Mouse (Mus musculus): ENCODE measurements around the gene Tmem274. TPM values are rescaled to one million over a fixed set of nuclear protein-coding genes. Genes with fewer than 3 reads are reported as not detected.

The Tmem274 gene
- polyA plus RNA-seq, 1 experiment = not detected

- no peak overlapping the region for H3K27ac ChIP-seq (ENCODE audit: insufficient read depth, low read depth, low read length)
Measured at GRCm38 (mm10) chr4:149469557-149469956, 7.6 kb upstream of the Tmem274 start.

GRCm38 (mm10) chr4:149475096-149475495, 2.1 kb upstream of the Tmem274 start:
- Histone ChIP-seq H3K4me1 (ENCODE audit: control insufficient read depth, insufficient read depth, insufficient read length, low read length) (no peaks in the 10 kb centered on the region), H3K36me3 (ENCODE audit: control insufficient read depth, insufficient read depth, low read length) (peaks cover 18% of the 10 kb centered on the region), H3K4me3 (ENCODE audit: low read depth, low read length) (no peak overlapping the region), H3K27ac (ENCODE audit: insufficient read depth, low read depth, low read length) (no peak overlapping the region), H3K27me3 (ENCODE audit: control insufficient read depth, insufficient read depth, low read length) (no peaks in the 10 kb centered on the region)
- TF ChIP-seq CTCF (IDR thresholded peaks at IDR 0.05; ENCODE audit: extremely low read depth, insufficient read length, insufficient replicate concordance, low read depth, low read length) (no peak), POLR2A (IDR thresholded peaks at IDR 0.05; ENCODE audit: low read depth, low read length) (no peak)
- 63% methylated on average over 7 of the region's 7 CpGs for WGBS

More at GRCm38 (mm10) chr4:149469557-149469956, 7.6 kb upstream of the Tmem274 start:
- peaks cover 28% of the 10 kb centered on the region for H3K36me3 ChIP-seq (ENCODE audit: control insufficient read depth, insufficient read depth, low read length)
- H3K27me3 ChIP-seq (ENCODE audit: control insufficient read depth, insufficient read depth, low read length) = no peaks in the 10 kb centered on the region
- H3K4me1 ChIP-seq (ENCODE audit: control insufficient read depth, insufficient read depth, insufficient read length, low read length) = peaks cover 5% of the 10 kb centered on the region; the same call in 1 of the 2 replicates
- TF ChIP-seq POLR2A (IDR thresholded peaks at IDR 0.05; ENCODE audit: low read depth, low read length) = no peak
- no peak for TF ChIP-seq CTCF (IDR thresholded peaks at IDR 0.05; ENCODE audit: extremely low read depth, insufficient read length, insufficient replicate concordance, low read depth, low read length)
- no peak overlapping the region for H3K4me3 ChIP-seq (ENCODE audit: low read depth, low read length)
- 94% methylated on average over 3 of the region's 3 CpGs for WGBS

- peaks cover 21% of the 10 kb centered on the region for H3K36me3 ChIP-seq (ENCODE audit: control insufficient read depth, insufficient read depth, low read length)
- peak overlapping the region; percentile 59 for H3K27ac ChIP-seq (ENCODE audit: insufficient read depth, low read depth, low read length)
- H3K4me1 ChIP-seq (ENCODE audit: control insufficient read depth, insufficient read depth, insufficient read length, low read length) = peaks cover 6% of the 10 kb centered on the region; the same call in 1 of the 2 replicates
- H3K4me3 ChIP-seq (ENCODE audit: low read depth, low read length) = peak overlapping the region; percentile 84
- TF ChIP-seq POLR2A (IDR thresholded peaks at IDR 0.05; ENCODE audit: low read depth, low read length) = no peak
- TF ChIP-seq CTCF (IDR thresholded peaks at IDR 0.05; ENCODE audit: extremely low read depth, insufficient read length, insufficient replicate concordance, low read depth, low read length) = no peak
- WGBS = 44% methylated on average over 3 of the region's 3 CpGs
- no peaks in the 10 kb centered on the region for H3K27me3 ChIP-seq (ENCODE audit: control insufficient read depth, insufficient read depth, low read length)
Measured at GRCm38 (mm10) chr4:149484566-149484965, 7.4 kb downstream of the Tmem274 start.

- under 1% methylated on average over 60 of the region's 60 CpGs for WGBS
- H3K27ac ChIP-seq (ENCODE audit: insufficient read depth, low read depth, low read length) = peak within 1 kb of the TSS; percentile 72
- no peaks in the 10 kb centered on the region for H3K27me3 ChIP-seq (ENCODE audit: control insufficient read depth, insufficient read depth, low read length)
- H3K4me1 ChIP-seq (ENCODE audit: control insufficient read depth, insufficient read depth, insufficient read length, low read length) = peaks cover 8% of the 10 kb centered on the region; the same call in 1 of the 2 replicates
- H3K36me3 ChIP-seq (ENCODE audit: control insufficient read depth, insufficient read depth, low read length) = peaks cover 22% of the 10 kb centered on the region
- TF ChIP-seq CTCF (IDR thresholded peaks at IDR 0.05; ENCODE audit: extremely low read depth, insufficient read length, insufficient replicate concordance, low read depth, low read length) = no peak
- TF ChIP-seq POLR2A (IDR thresholded peaks at IDR 0.05; ENCODE audit: low read depth, low read length) = peak; percentile 58
- peak within 1 kb of the TSS; percentile 84 for H3K4me3 ChIP-seq (ENCODE audit: low read depth, low read length)
Measured at GRCm38 (mm10) chr4:149485053-149485824, 8.1 kb downstream of the Tmem274 start, which contains the start of the genes Nmnat1 and Lzic. Gene Nmnat1, minus strand, starts transcription at chr4:149485202. Gene Lzic, plus strand, starts transcription at chr4:149485229.

- H3K4me3 ChIP-seq (ENCODE audit: low read depth, low read length) = peak overlapping the region; percentile 84
- no peaks in the 10 kb centered on the region for H3K27me3 ChIP-seq (ENCODE audit: control insufficient read depth, insufficient read depth, low read length)
- WGBS = under 1% methylated on average over 10 of the region's 10 CpGs
- H3K36me3 ChIP-seq (ENCODE audit: control insufficient read depth, insufficient read depth, low read length) = peaks cover 22% of the 10 kb centered on the region
- H3K27ac ChIP-seq (ENCODE audit: insufficient read depth, low read depth, low read length) = peak overlapping the region; percentile 72
- TF ChIP-seq CTCF (IDR thresholded peaks at IDR 0.05; ENCODE audit: extremely low read depth, insufficient read length, insufficient replicate concordance, low read depth, low read length) = peak; percentile 9; the same call in 1 of the 2 replicates
- no peak for TF ChIP-seq POLR2A (IDR thresholded peaks at IDR 0.05; ENCODE audit: low read depth, low read length)
- H3K4me1 ChIP-seq (ENCODE audit: control insufficient read depth, insufficient read depth, insufficient read length, low read length) = peaks cover 8% of the 10 kb centered on the region; the same call in 1 of the 2 replicates
Measured at GRCm38 (mm10) chr4:149485825-149486206, 8.6 kb downstream of the Tmem274 start.

GRCm38 (mm10) chr4:149487729-149488128, 10.6 kb downstream of the Tmem274 start:
- H3K27ac ChIP-seq (ENCODE audit: insufficient read depth, low read depth, low read length) = peak overlapping the region; percentile 33; the same call in 1 of the 2 replicates
- WGBS = 87% methylated on average over 12 of the region's 12 CpGs
- no peak overlapping the region; the same call in 1 of the 2 replicates for H3K4me3 ChIP-seq (ENCODE audit: low read depth, low read length)
- no peak for TF ChIP-seq POLR2A (IDR thresholded peaks at IDR 0.05; ENCODE audit: low read depth, low read length)
- H3K27me3 ChIP-seq (ENCODE audit: control insufficient read depth, insufficient read depth, low read length) = no peaks in the 10 kb centered on the region
- peaks cover 29% of the 10 kb centered on the region for H3K36me3 ChIP-seq (ENCODE audit: control insufficient read depth, insufficient read depth, low read length)
- peaks cover 10% of the 10 kb centered on the region; the same call in 1 of the 2 replicates for H3K4me1 ChIP-seq (ENCODE audit: control insufficient read depth, insufficient read depth, insufficient read length, low read length)

All from small intestine, adult 2 months (tissue).